Mouse (Mus musculus): ENCODE measurements around the gene Kirrel2. TPM values are rescaled to one million over a fixed set of nuclear protein-coding genes. Genes with fewer than 3 reads are reported as not detected.

Kirrel2 gene
- polyA plus RNA-seq, 1 experiment, result 0.18 TPM

DNA sequence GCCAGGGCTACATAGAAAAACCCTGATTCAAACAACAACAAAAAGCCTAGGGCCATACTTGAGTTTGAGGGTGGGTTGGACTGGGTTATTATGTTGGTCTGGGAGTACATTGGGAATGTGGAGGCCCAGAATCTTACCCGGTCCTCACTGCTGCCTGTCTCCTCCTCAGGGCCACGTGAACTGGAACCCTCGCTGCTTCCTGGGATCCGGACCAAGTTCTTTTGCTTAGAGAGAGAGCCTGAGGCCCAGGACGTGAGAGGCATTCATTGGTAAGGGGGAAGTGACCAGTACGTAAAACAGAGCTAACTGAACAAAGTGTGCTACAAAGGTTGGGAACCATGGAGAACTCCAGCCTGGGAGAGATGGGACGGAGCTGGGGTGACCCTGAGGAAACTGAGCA, 7.2 kb downstream of the Kirrel2 start:
- Histone ChIP-seq H3K4me3 (ENCODE audit: low read depth, low read length) (no peak overlapping the region), H3K36me3 (ENCODE audit: control insufficient read depth, insufficient read depth, low read length) (no peaks in the 10 kb centered on the region), H3K4me1 (ENCODE audit: control insufficient read depth, insufficient read depth, insufficient read length, low read length) (peaks cover 21% of the 10 kb centered on the region), H3K27ac (ENCODE audit: insufficient read depth, low read depth, low read length) (no peak overlapping the region), H3K27me3 (ENCODE audit: control insufficient read depth, insufficient read depth, low read length) (peaks cover 10% of the 10 kb centered on the region)
- 70% methylated on average over 7 of the region's 7 CpGs for WGBS
- no peak for TF ChIP-seq CTCF (IDR thresholded peaks at IDR 0.05; ENCODE audit: extremely low read depth, insufficient read length, insufficient replicate concordance, low read depth, low read length)
- no peak for TF ChIP-seq POLR2A (IDR thresholded peaks at IDR 0.05; ENCODE audit: low read depth, low read length)

DNA sequence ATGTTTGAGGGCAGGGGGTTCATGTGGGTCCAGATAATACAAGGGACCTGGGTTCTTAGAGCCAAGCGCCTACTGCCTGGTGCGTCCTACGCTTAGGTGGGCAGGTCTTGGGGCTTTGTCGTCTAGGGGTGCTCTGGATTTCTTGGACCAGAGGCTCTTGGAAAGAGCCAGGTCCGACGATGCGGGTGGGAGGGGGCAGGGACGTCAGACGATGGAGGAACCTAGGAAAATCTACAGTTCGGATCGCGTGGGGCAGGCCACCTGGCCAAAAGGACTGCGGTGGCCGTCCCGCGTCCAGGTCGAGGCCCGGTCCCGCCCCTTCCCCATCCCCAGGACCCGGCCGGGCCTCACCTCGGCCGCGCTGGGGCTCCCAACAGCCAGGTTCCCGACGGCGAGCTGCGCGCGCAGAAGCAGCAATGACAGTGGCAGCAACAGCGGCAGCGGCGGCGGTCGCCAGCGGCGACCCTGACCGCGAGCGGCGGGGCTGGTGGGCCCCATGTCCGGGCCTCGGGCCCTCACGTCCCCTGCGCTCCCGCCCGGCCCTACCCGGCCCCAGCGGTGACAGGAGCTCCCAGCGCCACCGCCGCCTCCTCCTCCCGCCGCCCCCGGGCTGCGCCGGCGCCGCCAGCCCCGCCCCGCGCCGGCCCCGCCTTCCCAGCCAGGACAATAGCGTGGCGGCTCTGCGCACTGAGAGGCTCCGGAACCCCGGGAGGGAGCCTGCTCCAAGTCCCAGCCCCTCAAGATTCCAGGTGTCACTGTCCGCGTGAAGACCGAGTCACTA, 12.3 kb downstream of the Kirrel2 start, which contains the start of gene Aplp1:
Aplp1 (minus strand) TSS at position 565 of the 781 bp plus-strand sequence.
- WGBS, result 2% methylated on average over 71 of the region's 72 CpGs

DNA sequence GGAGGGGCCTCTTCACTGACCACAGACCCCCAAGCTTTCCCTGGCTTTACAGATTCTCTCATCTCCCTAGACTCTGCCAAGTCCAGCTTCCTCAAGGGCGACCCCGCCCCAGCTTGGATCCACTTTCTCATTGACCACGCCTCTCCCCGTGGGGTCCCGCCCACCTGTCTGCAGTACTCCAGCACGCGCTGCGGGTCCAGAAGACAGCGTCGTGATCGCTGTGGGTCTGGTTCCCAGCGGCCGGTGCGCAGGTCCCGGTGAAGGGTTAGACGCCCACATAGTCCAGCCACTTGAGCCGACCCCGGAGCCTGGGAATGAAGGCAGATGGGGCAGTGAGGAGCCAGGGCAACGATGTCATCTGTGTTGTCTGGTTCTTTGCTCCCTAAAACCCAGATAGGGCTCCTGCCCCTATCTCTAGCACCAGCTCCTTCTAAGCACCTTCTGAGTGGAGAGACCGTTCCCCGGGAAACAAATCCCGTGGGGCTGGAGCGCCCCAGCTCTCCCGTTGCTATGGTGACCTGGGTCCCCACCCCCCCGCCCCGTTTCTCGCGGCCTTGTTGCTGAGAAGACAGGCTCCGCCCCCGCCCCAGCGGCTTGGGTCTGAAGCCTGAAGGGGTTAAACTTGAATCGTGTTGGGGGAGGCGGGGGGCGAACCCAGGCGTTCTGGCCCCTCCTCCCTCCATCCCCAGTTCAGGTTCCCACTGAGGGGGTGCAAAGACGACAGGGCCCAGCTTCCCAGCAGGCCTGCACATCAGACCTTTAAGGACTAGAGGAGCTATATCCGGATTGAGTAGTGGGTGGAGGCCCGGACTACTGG, 13.1 kb downstream of the Kirrel2 start:
- Histone ChIP-seq H3K4me3 (ENCODE audit: low read depth, low read length) (peak overlapping the region; percentile 70), H3K36me3 (ENCODE audit: control insufficient read depth, insufficient read depth, low read length) (peaks cover 3% of the 10 kb centered on the region; the same call in 1 of the 2 replicates), H3K27me3 (ENCODE audit: control insufficient read depth, insufficient read depth, low read length) (0 out of 2 replicates have a peak, but pooled peaks cover 4% of the 10 kb centered on the region), H3K4me1 (ENCODE audit: control insufficient read depth, insufficient read depth, insufficient read length, low read length) (peaks cover 18% of the 10 kb centered on the region), H3K27ac (ENCODE audit: insufficient read depth, low read depth, low read length) (no peak overlapping the region)
- 2% methylated on average over 38 of the region's 38 CpGs for WGBS
- TF ChIP-seq CTCF (IDR thresholded peaks at IDR 0.05; ENCODE audit: extremely low read depth, insufficient read length, insufficient replicate concordance, low read depth, low read length) (no peak), POLR2A (IDR thresholded peaks at IDR 0.05; ENCODE audit: low read depth, low read length) (no peak)

More for the DNA sequence above, 12.3 kb downstream of the Kirrel2 start, which contains the start of gene Aplp1:
- no peak for TF ChIP-seq POLR2A (IDR thresholded peaks at IDR 0.05; ENCODE audit: low read depth, low read length)
- TF ChIP-seq CTCF (IDR thresholded peaks at IDR 0.05; ENCODE audit: extremely low read depth, insufficient read length, insufficient replicate concordance, low read depth, low read length), result no peak
- peaks cover 18% of the 10 kb centered on the region for H3K4me1 ChIP-seq (ENCODE audit: control insufficient read depth, insufficient read depth, insufficient read length, low read length)
- peak within 1 kb of the TSS; percentile 70 for H3K4me3 ChIP-seq (ENCODE audit: low read depth, low read length)
- H3K27ac ChIP-seq (ENCODE audit: insufficient read depth, low read depth, low read length), result peak within 1 kb of the TSS; percentile 71
- peaks cover 3% of the 10 kb centered on the region; the same call in 1 of the 2 replicates for H3K36me3 ChIP-seq (ENCODE audit: control insufficient read depth, insufficient read depth, low read length)
- H3K27me3 ChIP-seq (ENCODE audit: control insufficient read depth, insufficient read depth, low read length), result 0 out of 2 replicates have a peak, but pooled peaks cover 4% of the 10 kb centered on the region

DNA sequence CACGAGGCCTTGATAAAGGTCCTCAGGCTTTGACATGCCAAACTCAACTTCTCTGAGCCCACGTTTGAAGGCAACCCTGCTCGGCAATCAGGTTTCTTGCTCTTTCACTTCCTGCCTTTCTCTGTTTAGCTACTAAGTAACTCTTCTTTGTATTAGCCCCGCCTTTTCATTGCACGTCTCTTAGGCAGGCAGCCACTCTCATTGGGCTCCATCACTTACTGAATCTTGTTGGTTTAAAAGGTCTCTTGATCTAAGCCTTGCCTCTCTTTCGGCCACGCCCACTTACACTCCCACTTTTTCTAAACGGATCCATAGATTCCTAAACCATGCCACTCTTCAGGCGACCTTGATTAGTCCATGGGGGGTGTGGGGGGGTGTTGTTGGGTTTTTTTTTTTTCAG, 13.8 kb downstream of the Kirrel2 start:
- WGBS, result 15% methylated on average over 9 of the region's 9 CpGs
- H3K27ac ChIP-seq (ENCODE audit: insufficient read depth, low read depth, low read length), result no peak overlapping the region
- peaks cover 18% of the 10 kb centered on the region for H3K4me1 ChIP-seq (ENCODE audit: control insufficient read depth, insufficient read depth, insufficient read length, low read length)
- TF ChIP-seq POLR2A (IDR thresholded peaks at IDR 0.05; ENCODE audit: low read depth, low read length), result no peak
- TF ChIP-seq CTCF (IDR thresholded peaks at IDR 0.05; ENCODE audit: extremely low read depth, insufficient read length, insufficient replicate concordance, low read depth, low read length), result no peak
- 0 out of 2 replicates have a peak, but pooled peaks cover 4% of the 10 kb centered on the region for H3K27me3 ChIP-seq (ENCODE audit: control insufficient read depth, insufficient read depth, low read length)
- H3K4me3 ChIP-seq (ENCODE audit: low read depth, low read length), result peak overlapping the region; percentile 70
- H3K36me3 ChIP-seq (ENCODE audit: control insufficient read depth, insufficient read depth, low read length), result peaks cover 3% of the 10 kb centered on the region; the same call in 1 of the 2 replicates

DNA sequence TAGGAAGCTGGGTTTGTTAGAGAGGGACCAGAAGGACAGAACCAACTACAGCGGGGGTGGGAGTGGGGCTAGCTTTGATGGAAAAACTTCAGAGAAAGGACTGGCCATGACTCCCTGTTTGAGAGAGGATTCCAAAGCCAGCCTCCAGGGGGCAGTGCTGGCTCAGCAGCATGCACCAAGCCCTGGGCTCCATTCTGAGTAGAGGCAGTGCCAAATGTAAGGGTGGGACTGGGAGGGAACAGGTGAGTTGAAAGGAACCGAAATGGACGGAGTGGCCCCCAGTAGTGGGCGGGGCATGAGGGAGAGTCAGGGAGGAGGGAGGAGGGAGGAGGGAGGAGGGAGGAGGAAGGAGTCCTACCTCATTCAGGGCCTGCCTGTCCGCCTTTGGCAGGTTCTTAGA, 16.8 kb downstream of the Kirrel2 start:
- Histone ChIP-seq H3K27ac (ENCODE audit: insufficient read depth, low read depth, low read length) (no peak overlapping the region), H3K4me3 (ENCODE audit: low read depth, low read length) (no peak overlapping the region), H3K27me3 (ENCODE audit: control insufficient read depth, insufficient read depth, low read length) (0 out of 2 replicates have a peak, but pooled peaks cover 4% of the 10 kb centered on the region), H3K4me1 (ENCODE audit: control insufficient read depth, insufficient read depth, insufficient read length, low read length) (peaks cover 10% of the 10 kb centered on the region), H3K36me3 (ENCODE audit: control insufficient read depth, insufficient read depth, low read length) (peaks cover 4% of the 10 kb centered on the region; the same call in 1 of the 2 replicates)
- 5% methylated on average over 5 of the region's 5 CpGs for WGBS
- no peak for TF ChIP-seq POLR2A (IDR thresholded peaks at IDR 0.05; ENCODE audit: low read depth, low read length)
- TF ChIP-seq CTCF (IDR thresholded peaks at IDR 0.05; ENCODE audit: extremely low read depth, insufficient read length, insufficient replicate concordance, low read depth, low read length), result peak; percentile 77; the same call in 1 of the 2 replicates

DNA sequence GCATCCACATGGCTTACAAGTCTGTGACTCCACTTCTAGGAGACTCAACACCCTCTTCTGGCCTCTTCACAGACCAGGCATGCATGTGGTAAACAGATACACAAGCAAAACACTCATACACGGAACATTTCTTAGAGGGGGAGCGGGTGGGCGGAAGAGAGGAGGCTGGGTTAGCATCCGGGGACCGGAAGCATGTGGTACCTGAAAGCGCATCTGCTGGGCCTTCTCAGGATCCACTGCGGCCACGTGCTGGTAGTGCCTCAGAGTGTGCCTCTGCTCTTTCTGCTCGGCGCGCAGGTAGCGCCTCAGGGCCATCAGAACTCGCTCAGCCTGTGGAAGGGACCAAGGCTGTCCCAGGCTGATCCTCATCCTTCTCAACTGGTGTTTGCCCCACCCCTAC, 17.8 kb downstream of the Kirrel2 start:
- Histone ChIP-seq H3K27ac (ENCODE audit: insufficient read depth, low read depth, low read length) (no peak overlapping the region), H3K27me3 (ENCODE audit: control insufficient read depth, insufficient read depth, low read length) (0 out of 2 replicates have a peak, but pooled peaks cover 4% of the 10 kb centered on the region), H3K4me1 (ENCODE audit: control insufficient read depth, insufficient read depth, insufficient read length, low read length) (peaks cover 6% of the 10 kb centered on the region), H3K36me3 (ENCODE audit: control insufficient read depth, insufficient read depth, low read length) (peaks cover 7% of the 10 kb centered on the region), H3K4me3 (ENCODE audit: low read depth, low read length) (no peak overlapping the region)
- TF ChIP-seq CTCF (IDR thresholded peaks at IDR 0.05; ENCODE audit: extremely low read depth, insufficient read length, insufficient replicate concordance, low read depth, low read length) (no peak), POLR2A (IDR thresholded peaks at IDR 0.05; ENCODE audit: low read depth, low read length) (no peak)
- WGBS, result 81% methylated on average over 13 of the region's 13 CpGs
